Mouse (Mus musculus) layer of hippocampus, adult 9-10 months (tissue): ENCODE results near the gene Mn1.

Experiments
- DNase-seq: peaks from one replicate; pipeline ENCODE4 v3.0.0; 2022; ENCODE audit warnings: low spot score

Mn1 gene

DNA sequence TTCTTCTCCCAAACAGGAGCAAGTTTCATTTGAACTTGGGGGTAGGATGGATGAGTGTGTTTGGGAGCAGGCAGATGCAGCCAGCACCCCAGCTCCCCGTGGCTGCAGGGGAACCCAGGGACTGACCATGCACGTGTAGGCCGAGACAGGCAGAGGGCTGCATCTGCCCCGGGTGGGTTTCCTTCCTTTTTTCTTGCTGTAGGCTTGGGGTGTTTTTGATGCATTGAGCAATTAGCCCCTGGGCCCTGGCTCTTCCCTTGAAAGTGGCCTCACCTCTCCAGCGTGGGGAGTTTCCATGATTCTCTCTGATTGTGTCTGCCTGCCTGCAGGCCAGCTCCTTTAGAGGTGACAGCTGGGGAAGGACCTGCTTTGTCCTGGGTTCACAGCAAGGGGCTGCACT is 15.7 kb downstream of the Mn1 start:
- no peak for DNase-seq

GRCm38 (mm10) chr5:111434342-111434842 is 17.2 kb downstream of the Mn1 start:
- DNase-seq: no peak

- DNase-seq: no peak
Measured at GRCm38 (mm10) chr5:111436260-111436659, 19.1 kb downstream of the Mn1 start.

GRCm38 (mm10) chr5:111437205-111437604 is 20.0 kb downstream of the Mn1 start:
- DNase-seq: no peak

- DNase-seq: no peak
Measured at GRCm38 (mm10) chr5:111438336-111438735, 21.2 kb downstream of the Mn1 start.

GRCm38 (mm10) chr5:111438821-111439220 is 21.7 kb downstream of the Mn1 start:
- DNase-seq: no peak

DNA sequence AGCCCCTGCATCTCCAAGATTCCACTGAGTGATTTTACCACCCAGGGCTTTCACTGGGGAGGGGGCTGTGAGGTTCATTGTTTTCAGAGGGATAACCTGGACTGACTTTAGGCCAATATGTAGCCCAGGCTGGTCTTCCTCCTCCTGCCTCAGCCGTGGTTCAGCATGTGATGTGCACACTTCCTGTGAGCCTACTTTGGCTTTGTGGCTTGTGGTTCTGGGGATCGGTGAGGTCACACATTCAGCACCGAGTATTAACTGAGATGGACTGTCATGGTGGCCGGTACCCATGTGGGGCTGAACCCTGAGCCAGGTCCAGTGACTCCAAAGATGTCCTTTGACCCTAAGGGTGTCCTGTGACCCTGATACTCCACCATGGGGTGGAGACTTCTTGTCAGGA is 23.1 kb downstream of the Mn1 start:
- DNase-seq: no peak

DNA sequence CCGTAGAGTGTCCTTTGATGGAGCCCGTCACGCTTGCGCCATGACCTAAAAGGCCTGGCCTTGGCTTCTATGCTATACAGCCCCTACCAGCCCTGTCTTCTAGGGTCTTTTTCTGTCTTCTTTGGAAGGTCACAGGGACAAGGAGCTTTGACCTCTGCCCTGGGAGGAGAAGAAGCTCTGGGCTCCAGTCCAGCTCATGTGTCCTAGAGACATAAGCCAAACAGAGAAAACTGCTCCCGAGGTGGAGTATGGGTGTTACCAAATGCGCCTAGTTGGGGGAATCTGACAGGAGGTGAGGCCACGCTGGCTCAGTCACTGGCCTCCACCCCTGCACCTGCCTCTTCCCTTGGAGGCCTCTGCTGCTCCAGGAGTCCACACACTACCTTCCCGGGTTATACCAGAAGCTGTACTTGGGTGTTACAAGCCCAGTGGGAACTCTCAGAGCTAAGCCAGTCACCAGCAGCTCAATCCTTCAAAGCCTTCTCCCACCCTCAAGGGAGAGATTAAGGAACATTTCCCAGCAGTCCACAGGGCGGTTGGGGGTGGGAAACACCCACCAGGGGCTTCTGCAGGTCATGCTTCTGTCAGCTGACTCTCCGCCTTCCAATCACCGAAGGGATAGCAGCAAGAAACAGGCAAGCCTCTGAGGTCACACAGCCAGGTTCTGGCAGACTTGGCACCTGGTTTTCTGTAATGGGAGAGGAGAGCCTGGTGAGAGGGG is 25.1 kb downstream of the Mn1 start:
- DNase-seq: no peak

DNA sequence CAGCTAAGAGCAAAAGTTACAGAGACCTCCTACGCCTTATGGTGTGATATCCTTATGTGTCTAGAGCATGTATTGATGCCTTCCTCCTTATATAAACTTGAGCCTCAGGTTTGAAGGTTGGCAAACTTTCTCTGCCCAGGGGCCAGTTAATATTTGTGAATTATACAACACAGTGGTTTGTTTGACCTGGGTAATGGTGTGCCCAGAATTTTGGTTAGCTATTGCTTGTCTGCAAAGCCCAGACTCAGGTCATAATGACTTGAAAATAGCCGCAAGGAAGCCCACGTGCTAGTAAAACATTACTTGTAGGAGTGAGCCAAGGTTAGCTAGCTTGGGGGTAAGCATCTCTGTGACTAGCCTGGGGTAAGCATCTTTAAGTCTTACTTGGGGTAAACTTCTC is 26.5 kb downstream of the Mn1 start:
- DNase-seq: no peak

- no peak for DNase-seq
Measured at GRCm38 (mm10) chr5:111444361-111444760, 27.2 kb downstream of the Mn1 start.

GRCm38 (mm10) chr5:111446652-111447051 is 29.5 kb downstream of the Mn1 start:
- no peak for DNase-seq

GRCm38 (mm10) chr5:111449700-111450099 is 32.5 kb downstream of the Mn1 start:
- peak; percentile 35 for DNase-seq

GRCm38 (mm10) chr5:111454240-111454639 is 37.1 kb downstream of the Mn1 start:
- no peak for DNase-seq

- DNase-seq: no peak
Measured at GRCm38 (mm10) chr5:111454876-111455275, 37.7 kb downstream of the Mn1 start.

DNA sequence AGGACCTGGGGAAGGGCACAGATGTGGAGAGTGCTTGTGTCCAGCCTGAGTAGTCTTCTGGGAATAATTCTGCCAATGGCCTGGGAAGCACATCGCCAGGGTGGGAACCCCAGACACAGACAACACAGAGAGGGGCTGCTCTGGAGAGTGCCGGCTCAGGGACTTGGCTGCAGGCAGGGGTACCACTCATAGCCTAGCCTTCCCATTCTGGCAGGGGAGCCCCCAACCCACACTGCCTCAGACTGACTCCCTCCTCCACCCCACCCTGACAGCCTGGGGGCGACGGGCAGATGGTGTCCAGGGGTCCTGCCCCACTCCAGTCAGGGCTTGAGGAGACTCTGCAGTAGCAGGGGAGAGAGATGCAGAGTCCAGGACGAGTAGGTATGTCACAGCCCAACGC is 41.5 kb downstream of the Mn1 start:
- no peak for DNase-seq

GRCm38 (mm10) chr5:111465811-111466299 is 48.7 kb downstream of the Mn1 start:
- DNase-seq: no peak

DNA sequence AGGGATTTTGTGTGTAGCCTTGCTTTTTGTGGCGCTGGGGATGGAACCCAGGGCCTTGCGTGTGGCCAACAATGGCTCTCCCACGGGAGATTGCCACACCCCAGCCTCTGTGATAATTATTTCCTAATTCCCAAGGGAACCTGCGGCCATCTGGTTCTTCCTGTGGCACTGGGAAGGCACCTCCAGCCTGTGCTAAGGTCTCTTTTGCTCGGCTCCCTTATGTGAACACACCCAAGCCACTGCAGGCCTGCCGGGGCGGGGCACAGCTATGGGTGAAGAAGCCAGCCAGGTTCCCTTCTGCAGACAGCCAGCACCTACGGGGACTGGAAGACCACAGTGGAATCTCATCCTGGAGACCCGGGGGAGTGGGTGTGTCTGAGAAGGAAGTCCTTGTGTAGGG is 49.3 kb downstream of the Mn1 start:
- no peak for DNase-seq

- DNase-seq: no peak
Measured at GRCm38 (mm10) chr5:111467699-111468098, 50.5 kb downstream of the Mn1 start.

DNA sequence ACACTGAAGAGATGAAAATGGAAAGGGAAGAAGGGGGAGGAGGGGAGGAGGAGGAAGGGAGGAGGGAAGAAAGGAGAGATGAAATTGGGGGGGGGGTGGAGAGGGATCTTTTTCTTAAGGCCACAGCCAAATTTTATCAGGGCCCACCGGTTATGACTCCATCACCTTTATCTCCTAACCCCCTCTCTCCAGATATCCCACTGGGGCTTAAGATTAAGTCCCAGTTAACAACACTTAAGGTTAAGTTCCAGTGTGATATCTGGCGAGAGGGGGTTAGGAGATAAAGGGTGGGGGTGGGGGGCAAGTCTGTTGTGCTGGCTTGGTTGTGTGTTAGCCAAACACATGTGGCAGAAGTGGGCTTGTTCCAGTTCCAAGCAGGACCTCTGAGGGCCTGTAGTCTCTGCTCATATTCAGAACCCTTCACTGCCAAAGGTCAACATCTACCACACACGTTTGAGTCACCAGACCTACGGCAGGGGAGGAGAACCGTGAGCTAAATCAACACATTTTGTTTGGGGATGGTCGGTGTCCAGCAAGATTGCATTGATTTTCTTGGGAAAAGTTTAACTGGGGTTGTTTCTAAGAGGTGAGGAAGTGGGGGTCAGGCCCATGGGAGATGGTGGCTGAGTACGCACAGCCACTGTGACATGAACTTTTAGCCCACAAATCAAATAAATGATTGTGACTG is 52.2 kb downstream of the Mn1 start:
- DNase-seq: no peak

DNA sequence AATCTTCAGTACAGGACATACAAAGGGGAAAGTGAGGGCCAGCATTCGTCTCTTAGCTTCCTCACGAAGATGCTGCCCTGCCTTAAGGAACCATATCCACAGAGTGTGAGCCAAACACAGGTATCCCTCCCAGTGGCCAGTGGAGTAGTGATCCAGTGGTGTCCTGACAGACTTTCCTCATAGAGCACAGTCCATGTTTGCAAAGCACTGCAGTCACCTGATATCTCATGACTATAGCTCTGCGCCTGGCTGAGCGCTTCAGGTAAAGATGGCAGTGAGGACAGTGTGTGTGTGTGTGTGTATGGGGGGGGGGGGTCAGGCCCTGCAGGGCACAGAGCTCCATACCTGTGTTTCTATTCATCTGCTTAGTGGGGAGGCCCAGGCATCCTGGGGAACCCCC is 53.7 kb downstream of the Mn1 start:
- DNase-seq: no peak

GRCm38 (mm10) chr5:111473425-111473824 is 56.3 kb downstream of the Mn1 start:
- peak; percentile 11 for DNase-seq

DNA sequence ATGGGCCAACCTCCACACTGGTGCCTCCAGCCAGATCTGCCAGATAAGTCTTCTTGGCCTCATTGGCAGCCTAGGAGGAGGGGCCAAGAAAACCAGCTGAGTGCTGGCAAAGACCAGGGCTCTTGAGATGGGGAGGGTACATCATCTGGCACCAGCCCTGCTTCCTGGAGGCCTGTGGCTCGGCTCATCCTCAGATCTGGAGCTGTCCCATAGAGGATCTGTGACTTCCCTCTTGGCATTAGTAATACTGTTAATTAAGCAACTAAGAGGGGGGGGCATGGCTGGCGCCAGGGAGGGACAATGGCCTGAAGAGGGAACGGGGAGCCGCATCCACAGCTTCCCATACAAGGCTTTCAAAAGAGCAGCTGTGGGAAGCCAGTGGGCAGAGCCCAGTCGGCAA is 58.6 kb downstream of the Mn1 start:
- no peak for DNase-seq

DNA sequence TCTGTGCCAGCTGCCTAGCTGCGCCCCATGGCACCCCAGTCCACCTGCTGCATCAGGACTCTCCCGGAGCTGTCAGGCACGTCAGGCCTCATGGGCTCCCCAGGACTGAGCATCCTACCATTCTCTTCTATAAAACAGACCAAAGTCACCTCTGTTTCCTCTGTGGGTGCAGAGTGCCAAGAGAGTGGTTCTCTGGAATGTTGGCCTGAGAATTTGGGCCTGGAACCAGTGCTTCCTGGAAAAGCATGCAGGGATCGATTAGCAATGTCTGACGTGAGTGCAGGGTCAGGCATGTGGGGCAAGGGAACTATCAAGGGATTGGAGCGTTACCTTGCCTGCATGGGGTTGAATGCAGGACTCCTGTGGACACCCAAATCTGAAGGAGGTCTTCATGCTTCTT is 59.0 kb downstream of the Mn1 start:
- DNase-seq: no peak

- no peak for DNase-seq
Measured at GRCm38 (mm10) chr5:111485907-111486306, 68.7 kb downstream of the Mn1 start.
